Mouse (Mus musculus) midbrain, embryonic 14.5 days (tissue): ENCODE measurements around the gene Lpcat1. TPM values are rescaled to one million over a fixed set of nuclear protein-coding genes. Genes with fewer than 3 reads are reported as not detected.

ENCODE experiments used
- polyA plus RNA-seq: library from polyadenylated mRNA; unstranded; fragments of >200 nt; fragmentation: Nextera tagmentation; extraction: Ambion mirVana; gene quantifications from 2 replicates; pipeline ENCODE4 v1.2.1, GENCODE M21; 2014

The Lpcat1 gene
- polyA plus RNA-seq, 1 experiment from 2014 or later: 76.9 TPM

Other genes starting within 250 kb of the Lpcat1 start
- 2.3 and 3.0 TPM in 2 replicates for gene Irx4, start 206.7 kb upstream of the Lpcat1 start, polyA plus RNA-seq
- 80.0 and 88.5 TPM in 2 replicates for gene Mrpl36, start 138.7 kb upstream of the Lpcat1 start, polyA plus RNA-seq
- 355 and 484 TPM in 2 replicates for gene Ndufs6, start 138.7 kb upstream of the Lpcat1 start, polyA plus RNA-seq
- gene Slc6a3, start 69.5 kb downstream of the Lpcat1 start, polyA plus RNA-seq: 8.1 and 8.5 TPM in 2 replicates
- 139 and 140 TPM in 2 replicates for gene Clptm1l, start 136.8 kb downstream of the Lpcat1 start, polyA plus RNA-seq
- gene Tert, start 159.7 kb downstream of the Lpcat1 start, polyA plus RNA-seq: 4.0 and 4.2 TPM in 2 replicates
- not detected in 2 replicates for gene Slc6a18, start 210.8 kb downstream of the Lpcat1 start, polyA plus RNA-seq
- gene Slc6a19, start 237.7 kb downstream of the Lpcat1 start, polyA plus RNA-seq: 0.18 and 0.19 TPM in 2 replicates